Mouse (Mus musculus) heart, embryonic 13.5 days (tissue): ENCODE measurements at regions not wholly inside any gene's neighbourhood (a gene's known extent, or its start where the extent isn't known, plus 50 kb on each side); places are given as distances from the start of the nearest gene placed in this dataset.

Source experiments
- ATAC-seq: fragments of 200-750 bp; cut with Nextera tagmentation; 2 replicates; pipeline ENCODE4 v1.8.0; 2017; ENCODE audit warnings: moderate TSS enrichment; ENCODE audit not compliant: insufficient number of reproducible peaks, low FRiP score, low TSS enrichment; ENCODE audit errors: extremely low read depth
- H3K27ac ChIP-seq: fragments of 300-500 bp; sonication (generic); replicated peaks from 2 replicates; pipeline ENCODE4 v1.5.1; 2015; ENCODE audit warnings: moderate library complexity, mild to moderate bottlenecking, inconsistent platforms
- H3K27me3 ChIP-seq: fragments of 300-500 bp; sonication (generic); replicated peaks from 2 replicates; pipeline ENCODE4 v1.6.1; 2015; ENCODE audit warnings: mild to moderate bottlenecking, inconsistent platforms
- H3K36me3 ChIP-seq: fragments of 300-500 bp; sonication (generic); 2 replicates; pipeline ENCODE4 v1.6.1; 2015; ENCODE audit warnings: mild to moderate bottlenecking, inconsistent platforms
- H3K4me1 ChIP-seq: fragments of 300-500 bp; sonication (generic); 2 replicates; pipeline ENCODE4 v1.6.1; 2015; ENCODE audit warnings: inconsistent platforms
- H3K4me2 ChIP-seq: fragments of 300-500 bp; sonication (generic); 2 replicates; pipeline ENCODE4 v1.6.1; 2015; ENCODE audit warnings: inconsistent platforms, mild to moderate bottlenecking, moderate library complexity
- H3K4me3 ChIP-seq: fragments of 300-500 bp; sonication (generic); 2 replicates; pipeline ENCODE4 v1.5.1; 2015; ENCODE audit warnings: moderate library complexity, mild to moderate bottlenecking, inconsistent platforms
- H3K9ac ChIP-seq: fragments of 300-500 bp; sonication (generic); 2 replicates; pipeline ENCODE4 v1.6.1; 2015; ENCODE audit warnings: inconsistent platforms, mild to moderate bottlenecking, moderate library complexity
- H3K9me3 ChIP-seq: fragments of 300-500 bp; sonication (generic); 2 replicates; pipeline ENCODE4 v1.6.1; 2016; ENCODE audit warnings: inconsistent platforms
- whole genome bisulfite sequencing: fragments of 180-500 bp; shearing (Covaris S2); methylation state at CpG from one replicate; pipeline ENCODE4 v1.1.7; 2015; ENCODE audit warnings: mixed read lengths; 5-methylcytosine and 5-hydroxymethylcytosine counted together

DNA sequence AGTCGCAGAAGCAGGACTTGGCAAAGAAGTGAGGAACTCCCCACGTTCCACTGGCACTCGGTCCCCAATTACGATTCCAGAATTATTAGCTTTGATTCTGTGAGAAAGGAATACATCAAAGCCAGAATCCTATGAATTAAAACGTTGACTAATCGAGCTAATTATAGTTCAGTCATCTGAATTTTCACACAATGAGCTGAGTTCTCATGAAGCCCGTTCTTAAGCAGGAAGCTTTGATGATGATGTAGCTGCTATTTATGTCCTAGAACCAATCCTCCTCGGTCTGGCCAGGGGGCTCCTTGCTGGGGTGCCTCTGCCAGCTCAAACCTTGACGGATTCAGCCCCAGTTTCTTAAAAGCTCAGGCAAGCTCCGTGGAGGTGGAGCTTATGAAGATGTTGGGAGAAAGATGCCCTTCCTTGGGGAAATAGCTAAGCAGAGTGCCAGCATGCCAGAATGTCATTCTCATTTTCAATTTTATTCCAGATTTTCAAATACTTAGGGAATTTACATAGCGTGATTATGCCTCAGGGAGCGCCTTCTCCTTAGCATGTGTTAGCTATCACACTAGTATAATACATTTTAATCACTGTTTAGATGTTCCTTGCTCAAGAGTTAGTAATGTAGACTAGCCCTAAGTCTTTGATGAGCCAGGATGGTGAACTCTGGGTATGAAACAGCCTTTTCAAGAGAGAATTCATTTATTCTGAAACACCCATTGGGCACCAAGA lies 65.5 kb upstream of the Ppm1b start:
- peak overlapping the region; percentile 27 for H3K4me2 ChIP-seq
- H3K4me1 ChIP-seq: peaks cover 12% of the 10 kb centered on the region
- H3K27ac ChIP-seq: 0 out of 2 replicates have a peak overlapping the region, but pooled peaks have one; percentile 24
- H3K36me3 ChIP-seq: no peaks in the 10 kb centered on the region
- 56% methylated on average over 12 of the region's 12 CpGs for WGBS
- no peak overlapping the region for H3K9ac ChIP-seq
- no peaks in the 10 kb centered on the region for H3K9me3 ChIP-seq
- H3K27me3 ChIP-seq: no peaks in the 10 kb centered on the region
- no peak overlapping the region for H3K4me3 ChIP-seq
- no peak for ATAC-seq

DNA sequence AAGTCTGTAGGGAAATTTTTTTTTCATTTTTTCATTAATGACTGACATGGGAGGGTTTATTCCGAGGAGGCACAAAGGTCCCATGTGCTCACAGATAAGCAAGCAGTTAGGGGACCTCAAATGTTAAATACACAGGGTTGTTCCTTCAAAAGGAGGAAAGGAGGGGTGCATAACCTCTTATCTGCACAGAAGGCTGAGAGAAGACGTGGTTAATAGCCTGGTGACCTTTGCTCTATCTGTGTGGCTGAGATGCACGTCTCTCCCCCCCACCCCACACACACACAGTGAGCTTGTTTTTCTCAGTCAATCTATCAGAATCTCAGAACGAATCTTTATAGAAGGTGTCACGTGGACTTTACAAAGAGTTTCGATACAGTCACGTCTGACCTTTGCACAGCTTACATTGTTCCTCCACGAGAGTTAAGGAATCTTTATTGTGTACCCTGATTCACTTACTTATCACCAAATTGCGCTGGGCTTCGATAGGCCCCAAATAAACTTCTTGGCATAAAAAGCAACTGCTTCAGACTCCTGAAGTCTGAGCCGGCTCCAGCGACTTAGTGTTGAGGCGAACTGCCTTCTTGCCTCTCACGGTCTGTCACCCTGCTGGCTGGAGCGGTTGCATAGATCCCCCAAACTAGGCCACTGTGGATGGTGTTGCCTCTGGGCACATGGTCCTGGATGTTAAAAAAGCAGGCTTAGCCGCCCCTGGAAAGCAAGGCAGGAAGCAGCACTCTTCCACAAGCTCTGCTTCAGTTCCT lies 63.1 kb upstream of the Ppm1b start:
- no peaks in the 10 kb centered on the region for H3K36me3 ChIP-seq
- WGBS: 71% methylated on average over 16 of the region's 16 CpGs
- no peaks in the 10 kb centered on the region for H3K27me3 ChIP-seq

DNA sequence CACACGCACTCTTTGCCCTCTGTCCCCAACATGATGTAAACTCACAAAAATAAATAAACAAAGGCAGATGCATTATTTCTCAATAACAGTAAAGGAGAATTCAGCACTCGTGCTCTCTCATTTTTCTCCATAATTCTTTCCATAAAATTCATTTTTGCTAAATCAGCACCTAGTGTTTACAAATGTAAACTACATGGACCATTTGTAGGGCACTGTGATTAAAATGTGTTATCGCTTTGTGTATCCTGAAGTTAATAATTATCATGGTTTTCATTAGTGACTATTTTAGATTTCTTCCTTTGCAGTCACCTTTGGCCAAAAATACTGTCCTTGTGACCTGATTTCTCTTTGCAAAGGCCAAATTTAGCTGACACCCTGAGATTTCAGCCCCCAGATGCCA lies 61.0 kb upstream of the Ppm1b start:
- Histone ChIP-seq H3K27ac (no peak overlapping the region), H3K4me2 (no peak overlapping the region), H3K9ac (no peak overlapping the region), H3K4me3 (no peak overlapping the region), H3K27me3 (no peaks in the 10 kb centered on the region), H3K9me3 (peaks cover 5% of the 10 kb centered on the region), H3K4me1 (peaks cover 10% of the 10 kb centered on the region), H3K36me3 (no peaks in the 10 kb centered on the region)
- no peak for ATAC-seq
- WGBS: 74% methylated on average over 3 of the region's 3 CpGs

More for the DNA sequence above, 63.1 kb upstream of the Ppm1b start:
- Histone ChIP-seq H3K4me2 (no peak overlapping the region), H3K9ac (no peak overlapping the region), H3K9me3 (peaks cover 5% of the 10 kb centered on the region), H3K4me1 (peaks cover 12% of the 10 kb centered on the region), H3K27ac (no peak overlapping the region), H3K4me3 (no peak overlapping the region)
- ATAC-seq: no peak

GRCm38 (mm10) chr17:84896572-84896971 lies 60.0 kb upstream of the Ppm1b start:
- 84% methylated on average over 5 of the region's 5 CpGs for WGBS
- no peaks in the 10 kb centered on the region for H3K36me3 ChIP-seq
- peaks cover under 1% of the 10 kb centered on the region; the same call in 1 of the 2 replicates for H3K4me1 ChIP-seq
- H3K27me3 ChIP-seq: no peaks in the 10 kb centered on the region
- H3K27ac ChIP-seq: no peak overlapping the region
- H3K4me2 ChIP-seq: no peak overlapping the region
- H3K9me3 ChIP-seq: peaks cover 5% of the 10 kb centered on the region
- no peak overlapping the region for H3K4me3 ChIP-seq
- H3K9ac ChIP-seq: no peak overlapping the region
- ATAC-seq: no peak

DNA sequence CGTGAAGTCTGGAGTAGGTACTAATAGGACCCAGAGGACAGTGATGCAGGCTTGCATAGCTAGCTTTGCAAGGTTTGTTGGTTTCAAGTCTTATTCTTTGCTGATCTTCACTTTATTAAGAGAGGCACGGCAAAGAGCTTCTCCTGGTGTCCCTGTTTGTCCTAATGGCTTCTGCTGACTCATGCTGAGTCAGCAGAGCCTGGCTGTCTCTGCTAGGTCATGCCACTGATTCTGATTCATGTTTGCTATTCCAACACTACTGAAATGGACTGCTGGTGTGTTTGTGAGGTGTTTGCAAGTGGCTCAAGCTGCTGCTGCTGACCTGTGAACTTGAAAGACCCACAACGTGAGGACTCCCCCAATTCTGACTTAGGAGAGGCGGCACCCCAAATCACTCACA lies 58.1 kb upstream of the Ppm1b start:
- no peak overlapping the region for H3K27ac ChIP-seq
- H3K9me3 ChIP-seq: peaks cover 5% of the 10 kb centered on the region
- 86% methylated on average over 4 of the region's 4 CpGs for WGBS
- no peak for ATAC-seq
- H3K27me3 ChIP-seq: no peaks in the 10 kb centered on the region
- no peaks in the 10 kb centered on the region for H3K36me3 ChIP-seq
- no peak overlapping the region for H3K4me2 ChIP-seq
- H3K4me3 ChIP-seq: no peak overlapping the region
- no peaks in the 10 kb centered on the region for H3K4me1 ChIP-seq
- no peak overlapping the region for H3K9ac ChIP-seq

DNA sequence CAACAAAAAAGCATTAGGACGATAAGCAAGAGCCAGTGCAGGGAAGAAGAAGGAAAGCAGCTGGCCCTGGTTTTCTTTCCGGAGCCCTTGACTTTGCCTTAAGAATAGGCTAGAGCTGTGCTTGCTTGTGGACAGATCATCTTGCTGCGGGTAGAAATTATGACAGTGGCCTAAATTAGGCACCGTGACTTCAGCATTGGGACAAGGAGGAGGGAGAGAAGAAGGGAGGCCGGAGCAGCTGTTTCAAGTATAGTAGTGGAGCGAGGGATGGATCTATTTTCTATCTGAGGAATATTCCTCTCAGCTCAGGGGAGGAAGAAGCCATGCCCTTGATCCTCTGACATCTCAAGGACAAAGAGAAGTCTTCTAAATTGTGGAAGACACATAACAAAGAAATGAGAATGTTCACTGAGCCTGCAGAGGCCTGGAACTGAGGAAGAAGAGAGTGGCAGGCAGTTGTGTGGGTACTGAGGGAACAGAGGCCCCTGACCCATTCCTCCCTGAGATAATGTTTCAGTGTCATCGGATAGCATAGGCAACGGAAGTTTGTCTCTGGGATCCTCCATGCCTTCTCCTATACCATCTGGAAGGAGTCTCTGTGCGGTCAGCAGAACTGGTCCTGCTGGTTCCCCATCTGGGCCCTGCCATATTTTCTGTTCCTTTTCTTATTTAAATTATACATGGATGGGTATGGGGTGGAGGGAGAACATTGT lies 52.8 kb upstream of the Ppm1b start:
- no peak overlapping the region for H3K4me3 ChIP-seq
- no peaks in the 10 kb centered on the region; the same call in 1 of the 2 replicates for H3K9me3 ChIP-seq
- no peaks in the 10 kb centered on the region for H3K4me1 ChIP-seq
- no peaks in the 10 kb centered on the region for H3K27me3 ChIP-seq
- H3K9ac ChIP-seq: no peak overlapping the region
- H3K36me3 ChIP-seq: no peaks in the 10 kb centered on the region
- no peak overlapping the region for H3K27ac ChIP-seq
- 76% methylated on average over 9 of the region's 9 CpGs for WGBS
- H3K4me2 ChIP-seq: no peak overlapping the region
- no peak for ATAC-seq
